Mouse (Mus musculus) hindbrain, embryonic 16.5 days (tissue): Measurements from ENCODE around the gene Sppl3. TPM values are rescaled to one million over a fixed set of nuclear protein-coding genes. Genes with fewer than 3 reads are reported as not detected.

Source experiments
- ATAC-seq: fragments of 200-750 bp; cut with Nextera tagmentation; 2 replicates; pipeline ENCODE4 v1.8.0; 2017; ENCODE audit warnings: moderate TSS enrichment, moderate library complexity
- H3K27ac ChIP-seq: fragments of 300-500 bp; sonication (generic); 2 replicates; pipeline ENCODE4 v1.5.1; 2014; ENCODE audit warnings: low read depth, mild to moderate bottlenecking, control low read depth, low read length, moderate library complexity
- H3K27me3 ChIP-seq: fragments of 300-500 bp; sonication (generic); replicated peaks from 2 replicates; pipeline ENCODE4 v1.6.1; 2014; ENCODE audit warnings: low read length; ENCODE audit not compliant: control insufficient read depth, insufficient read depth
- H3K36me3 ChIP-seq: fragments of 300-500 bp; sonication (generic); 2 replicates; pipeline ENCODE4 v1.6.1; 2014; ENCODE audit warnings: mild to moderate bottlenecking, low read length, moderate library complexity, mixed read lengths; ENCODE audit not compliant: control insufficient read depth, insufficient read depth
- H3K4me1 ChIP-seq: fragments of 300-500 bp; sonication (generic); 2 replicates; pipeline ENCODE4 v1.6.1; 2014; ENCODE audit warnings: low read depth, low read length; ENCODE audit not compliant: control insufficient read depth, insufficient read depth
- H3K4me2 ChIP-seq: fragments of 300-500 bp; sonication (generic); 2 replicates; pipeline ENCODE4 v1.6.1; 2014; ENCODE audit warnings: mild to moderate bottlenecking, low read length, control low read depth, moderate library complexity
- H3K4me3 ChIP-seq: fragments of 300-500 bp; sonication (generic); 2 replicates; pipeline ENCODE4 v1.5.1; 2014; ENCODE audit warnings: mild to moderate bottlenecking, low read length, control low read depth, moderate library complexity
- H3K9ac ChIP-seq: fragments of 300-500 bp; sonication (generic); 2 replicates; pipeline ENCODE4 v1.6.1; 2014; ENCODE audit warnings: low read depth, mild to moderate bottlenecking, control low read depth, low read length, moderate library complexity
- H3K9me3 ChIP-seq: fragments of 300-500 bp; sonication (generic); 2 replicates; pipeline ENCODE4 v1.6.1; 2014; ENCODE audit warnings: mild to moderate bottlenecking, low read length, moderate library complexity; ENCODE audit not compliant: control insufficient read depth
- WGBS: fragments of 180-500 bp; shearing (Covaris S2); extraction: QIAGEN DNeasy Blood & Tissue Kit; methylation state at CpG from one replicate; pipeline ENCODE4 v1.1.7; 2014; 5-methylcytosine and 5-hydroxymethylcytosine counted together
- polyA plus RNA-seq: library from polyadenylated mRNA; unstranded; fragments of >200 nt; fragmentation: Nextera tagmentation; extraction: Ambion mirVana; gene quantifications from 2 replicates; pipeline ENCODE4 v1.2.1, GENCODE M21; 2015

Sppl3 gene
- polyA plus RNA-seq, 1 experiment from 2014 or later, result 17.3 TPM

GRCm38 (mm10) chr5:115144471-115144870, 133.5 kb downstream of the Sppl3 start:
- H3K9me3 ChIP-seq, result no peaks in the 10 kb centered on the region
- H3K27me3 ChIP-seq, result no peaks in the 10 kb centered on the region
- no peak overlapping the region for H3K27ac ChIP-seq
- H3K36me3 ChIP-seq, result peaks cover 29% of the 10 kb centered on the region
- no peak overlapping the region for H3K4me2 ChIP-seq
- no peak overlapping the region for H3K9ac ChIP-seq
- H3K4me1 ChIP-seq, result peaks cover 4% of the 10 kb centered on the region
- WGBS, result 68% methylated on average over 6 of the region's 6 CpGs
- no peak overlapping the region for H3K4me3 ChIP-seq
- ATAC-seq, result no peak

GRCm38 (mm10) chr5:115145253-115145968, 134.5 kb downstream of the Sppl3 start:
- Histone ChIP-seq H3K4me1 (peaks cover 4% of the 10 kb centered on the region), H3K27ac (no peak overlapping the region), H3K4me2 (no peak overlapping the region), H3K9ac (no peak overlapping the region), H3K9me3 (no peaks in the 10 kb centered on the region), H3K27me3 (no peaks in the 10 kb centered on the region), H3K4me3 (no peak overlapping the region), H3K36me3 (peaks cover 38% of the 10 kb centered on the region)
- 71% methylated on average over 11 of the region's 11 CpGs for WGBS
- ATAC-seq, result no peak

GRCm38 (mm10) chr5:115145976-115146746, 135.2 kb downstream of the Sppl3 start:
- H3K27me3 ChIP-seq, result no peaks in the 10 kb centered on the region
- H3K4me2 ChIP-seq, result no peak overlapping the region
- no peak for ATAC-seq
- H3K4me3 ChIP-seq, result no peak overlapping the region
- peaks cover 43% of the 10 kb centered on the region for H3K36me3 ChIP-seq
- H3K4me1 ChIP-seq, result peaks cover 4% of the 10 kb centered on the region
- 88% methylated on average over 6 of the region's 6 CpGs for WGBS
- H3K9me3 ChIP-seq, result no peaks in the 10 kb centered on the region
- H3K9ac ChIP-seq, result no peak overlapping the region
- H3K27ac ChIP-seq, result no peak overlapping the region

GRCm38 (mm10) chr5:115146747-115147130, 135.8 kb downstream of the Sppl3 start:
- H3K27me3 ChIP-seq, result no peaks in the 10 kb centered on the region
- no peak overlapping the region for H3K4me2 ChIP-seq
- no peak for ATAC-seq
- peaks cover 4% of the 10 kb centered on the region for H3K4me1 ChIP-seq
- H3K36me3 ChIP-seq, result peaks cover 43% of the 10 kb centered on the region
- no peak overlapping the region for H3K9ac ChIP-seq
- H3K4me3 ChIP-seq, result no peak overlapping the region
- H3K27ac ChIP-seq, result no peak overlapping the region
- H3K9me3 ChIP-seq, result no peaks in the 10 kb centered on the region

- H3K4me2 ChIP-seq, result no peak overlapping the region
- no peak overlapping the region for H3K9ac ChIP-seq
- H3K9me3 ChIP-seq, result no peaks in the 10 kb centered on the region
- peaks cover 4% of the 10 kb centered on the region for H3K4me1 ChIP-seq
- H3K36me3 ChIP-seq, result peaks cover 43% of the 10 kb centered on the region
- 92% methylated on average over 3 of the region's 3 CpGs for WGBS
- H3K27me3 ChIP-seq, result no peaks in the 10 kb centered on the region
- H3K27ac ChIP-seq, result no peak overlapping the region
- ATAC-seq, result no peak
- no peak overlapping the region for H3K4me3 ChIP-seq
Measured at GRCm38 (mm10) chr5:115147388-115147787, 136.5 kb downstream of the Sppl3 start.

GRCm38 (mm10) chr5:115148378-115148777, 137.4 kb downstream of the Sppl3 start:
- Histone ChIP-seq H3K36me3 (peaks cover 43% of the 10 kb centered on the region), H3K4me3 (no peak overlapping the region), H3K9ac (no peak overlapping the region), H3K27me3 (no peaks in the 10 kb centered on the region), H3K4me1 (no peaks in the 10 kb centered on the region; the same call in none of the 2 replicates), H3K27ac (no peak overlapping the region), H3K9me3 (no peaks in the 10 kb centered on the region), H3K4me2 (no peak overlapping the region)
- WGBS, result 95% methylated on average over 8 of the region's 8 CpGs
- ATAC-seq, result no peak

Other genes with a start within 250 kb of the Sppl3 start
- 11.9 and 27.7 TPM in 2 replicates for gene Ankrd13a, start 236.5 kb upstream of the Sppl3 start, polyA plus RNA-seq
- 40.6 and 50.2 TPM in 2 replicates for gene Git2, start 235.6 kb upstream of the Sppl3 start, polyA plus RNA-seq
- 285 and 306 TPM in 2 replicates for gene 1500011B03Rik, start 187.7 kb upstream of the Sppl3 start, polyA plus RNA-seq
- gene 4930519G04Rik, start 157.5 kb upstream of the Sppl3 start, polyA plus RNA-seq, result not detected in 2 replicates
- gene Gm9936, start 152.5 kb upstream of the Sppl3 start, polyA plus RNA-seq, result 3.2 and 3.6 TPM in 2 replicates
- gene Oasl2, start 114.2 kb upstream of the Sppl3 start, polyA plus RNA-seq, result 4.9 and 5.3 TPM in 2 replicates
- 0.26 and 0.31 TPM in 2 replicates for gene Oasl1, start 87.9 kb upstream of the Sppl3 start, polyA plus RNA-seq
- gene 2210016L21Rik, start 69.0 kb upstream of the Sppl3 start, polyA plus RNA-seq, result 125 and 142 TPM in 2 replicates
- gene Hnf1a, start 40.0 kb upstream of the Sppl3 start, polyA plus RNA-seq, result not detected in 2 replicates
- 32.2 and 35.9 TPM in 2 replicates for gene Gm10401, start 87.2 kb downstream of the Sppl3 start, polyA plus RNA-seq
- 20.7 and 22.0 TPM in 2 replicates for gene Acads, start 108.2 kb downstream of the Sppl3 start, polyA plus RNA-seq
- 31.5 and 36.8 TPM in 2 replicates for gene Unc119b, start 123.8 kb downstream of the Sppl3 start, polyA plus RNA-seq
- gene Mlec, start 147.0 kb downstream of the Sppl3 start, polyA plus RNA-seq, result 23.8 and 31.5 TPM in 2 replicates
- 6.5 and 11.6 TPM in 2 replicates for gene Cabp1, start 183.2 kb downstream of the Sppl3 start, polyA plus RNA-seq
- 106 and 107 TPM in 2 replicates for gene Pop5, start 224.7 kb downstream of the Sppl3 start, polyA plus RNA-seq